Mouse (Mus musculus) megakaryocyte-erythroid progenitor cell, adult 5-6 weeks (primary cell): ENCODE results near the gene Xrcc1. TPM values are rescaled to one million over a fixed set of nuclear protein-coding genes. Genes with fewer than 3 reads are reported as not detected.

Experiments
- ATAC-seq: replicated peaks from 2 replicates; pipeline ENCODE4 v1.8.0; 2016; ENCODE audit warnings: mild to moderate bottlenecking, inconsistent platforms; ENCODE audit not compliant: severe bottlenecking, poor library complexity, low FRiP score, low TSS enrichment
- total RNA-seq, 2 experiments: library from RNA; stranded (forward) in 1 of 2; stranded (reverse) in 1 of 2; fragments of 200-1000, 215-1000 nt in 1 of 2; fragments of >200 nt in 1 of 2; fragmentation: Nextera tagmentation in 1 of 2; gene quantifications; 2 replicates each; pipeline ENCODE4 v1.2.3; 2014 to 2017

The Xrcc1 gene
- total RNA-seq, 2 experiments from 2014 or later = 36.6 to 93.7 TPM

GRCm38 (mm10) chr7:24621193-24621592, 75.1 kb downstream of the Xrcc1 start:
- ATAC-seq = no peak

GRCm38 (mm10) chr7:24622967-24623366, 76.9 kb downstream of the Xrcc1 start:
- ATAC-seq = no peak

Other genes with a start within 250 kb of the Xrcc1 start
- gene Zfp61, start 245.1 kb upstream of the Xrcc1 start, total RNA-seq (2014; fragmentation: Nextera tagmentation) = 9.3 and 10.9 TPM in 2 replicates
- 16.0 and 47.7 TPM in 2 replicates for gene Zfp61, start 245.1 kb upstream of the Xrcc1 start, total RNA-seq (2017)
- 3.3 and 6.7 TPM in 2 replicates for gene Zfp94, start 229.6 kb upstream of the Xrcc1 start, total RNA-seq (2014; fragmentation: Nextera tagmentation)
- gene Zfp94, start 229.6 kb upstream of the Xrcc1 start, total RNA-seq (2017) = 3.0 and 4.4 TPM in 2 replicates
- gene Tescl, start 212.4 kb upstream of the Xrcc1 start, total RNA-seq (2014; fragmentation: Nextera tagmentation) = not detected in 2 replicates
- not detected in 2 replicates for gene Tescl, start 212.4 kb upstream of the Xrcc1 start, total RNA-seq (2017)
- gene Lypd5, start 197.1 kb upstream of the Xrcc1 start, total RNA-seq (2014; fragmentation: Nextera tagmentation) = not detected in 2 replicates
- gene Lypd5, start 197.1 kb upstream of the Xrcc1 start, total RNA-seq (2017) = not detected in 2 replicates
- gene Kcnn4, start 176.0 kb upstream of the Xrcc1 start, total RNA-seq (2014; fragmentation: Nextera tagmentation) = 120 and 147 TPM in 2 replicates
- 121 and 155 TPM in 2 replicates for gene Kcnn4, start 176.0 kb upstream of the Xrcc1 start, total RNA-seq (2017)
- 32.7 and 41.2 TPM in 2 replicates for gene Smg9, start 146.7 kb upstream of the Xrcc1 start, total RNA-seq (2014; fragmentation: Nextera tagmentation)
- gene Smg9, start 146.7 kb upstream of the Xrcc1 start, total RNA-seq (2017) = 11.2 and 26.3 TPM in 2 replicates
- not detected in 2 replicates for gene Irgc1, start 94.0 kb upstream of the Xrcc1 start, total RNA-seq (2014; fragmentation: Nextera tagmentation)
- not detected in 2 replicates for gene Irgc1, start 94.0 kb upstream of the Xrcc1 start, total RNA-seq (2017)
- 2.3 and 5.4 TPM in 2 replicates for gene Plaur, start 83.8 kb upstream of the Xrcc1 start, total RNA-seq (2014; fragmentation: Nextera tagmentation)
- 2.2 and 2.5 TPM in 2 replicates for gene Plaur, start 83.8 kb upstream of the Xrcc1 start, total RNA-seq (2017)
- 0.27 TPM in 1 of 2 replicates, not detected in the other for gene Cadm4, start 64.3 kb upstream of the Xrcc1 start, total RNA-seq (2014; fragmentation: Nextera tagmentation)
- gene Cadm4, start 64.3 kb upstream of the Xrcc1 start, total RNA-seq (2017) = not detected in 2 replicates
- 3.5 and 4.0 TPM in 2 replicates for gene Zfp428, start 39.3 kb upstream of the Xrcc1 start, total RNA-seq (2014; fragmentation: Nextera tagmentation)
- gene Zfp428, start 39.3 kb upstream of the Xrcc1 start, total RNA-seq (2017) = 3.1 and 9.7 TPM in 2 replicates
- not detected in 2 replicates for gene AC161166.1, start 33.8 kb upstream of the Xrcc1 start, total RNA-seq (2014; fragmentation: Nextera tagmentation)
- not detected in 2 replicates for gene AC161166.1, start 33.8 kb upstream of the Xrcc1 start, total RNA-seq (2017)
- gene Irgq, start 15.6 kb upstream of the Xrcc1 start, total RNA-seq (2014; fragmentation: Nextera tagmentation) = 4.7 and 6.3 TPM in 2 replicates
- 3.0 and 5.2 TPM in 2 replicates for gene Irgq, start 15.6 kb upstream of the Xrcc1 start, total RNA-seq (2017)
- gene Pinlyp, start 171 bp upstream of the Xrcc1 start, total RNA-seq (2014; fragmentation: Nextera tagmentation) = not detected in 2 replicates
- not detected in 2 replicates for gene Pinlyp, start 171 bp upstream of the Xrcc1 start, total RNA-seq (2017)
- 12.4 and 19.8 TPM in 2 replicates for gene Ethe1, start 41.3 kb downstream of the Xrcc1 start, total RNA-seq (2014; fragmentation: Nextera tagmentation)
- gene Ethe1, start 41.3 kb downstream of the Xrcc1 start, total RNA-seq (2017) = 8.3 and 11.4 TPM in 2 replicates
- gene Zfp575, start 41.4 kb downstream of the Xrcc1 start, total RNA-seq (2014; fragmentation: Nextera tagmentation) = 0.37 TPM in 1 of 2 replicates, not detected in the other
- gene Zfp575, start 41.4 kb downstream of the Xrcc1 start, total RNA-seq (2017) = not detected in 2 replicates
- 2.6 and 2.8 TPM in 2 replicates for gene Phldb3, start 64.5 kb downstream of the Xrcc1 start, total RNA-seq (2014; fragmentation: Nextera tagmentation)
- gene Phldb3, start 64.5 kb downstream of the Xrcc1 start, total RNA-seq (2017) = 6.8 and 9.7 TPM in 2 replicates
- gene Lypd3, start 90.3 kb downstream of the Xrcc1 start, total RNA-seq (2014; fragmentation: Nextera tagmentation) = not detected in 2 replicates
- not detected in 2 replicates for gene Lypd3, start 90.3 kb downstream of the Xrcc1 start, total RNA-seq (2017)
- not detected in 2 replicates for gene Tex101, start 130.4 kb downstream of the Xrcc1 start, total RNA-seq (2014; fragmentation: Nextera tagmentation)
- not detected in 2 replicates for gene Tex101, start 130.4 kb downstream of the Xrcc1 start, total RNA-seq (2017)
- gene BC049730, start 163.0 kb downstream of the Xrcc1 start, total RNA-seq (2014; fragmentation: Nextera tagmentation) = not detected in 2 replicates
- gene BC049730, start 163.0 kb downstream of the Xrcc1 start, total RNA-seq (2017) = not detected in 2 replicates
- not detected in 2 replicates for gene Gm4763, start 180.6 kb downstream of the Xrcc1 start, total RNA-seq (2014; fragmentation: Nextera tagmentation)
- gene Gm4763, start 180.6 kb downstream of the Xrcc1 start, total RNA-seq (2017) = not detected in 2 replicates
- 3.2 TPM in 1 of 2 replicates, not detected in the other for gene Cd177, start 214.0 kb downstream of the Xrcc1 start, total RNA-seq (2014; fragmentation: Nextera tagmentation)
- 1.8 and 2.6 TPM in 2 replicates for gene Cd177, start 214.0 kb downstream of the Xrcc1 start, total RNA-seq (2017)
- gene Ceacam10, start 230.9 kb downstream of the Xrcc1 start, total RNA-seq (2014; fragmentation: Nextera tagmentation) = not detected in 2 replicates
- gene Ceacam10, start 230.9 kb downstream of the Xrcc1 start, total RNA-seq (2017) = 6.4 TPM in 1 of 2 replicates, not detected in the other